Mouse (Mus musculus): ENCODE measurements at regions not wholly inside any gene's neighbourhood (a gene's known extent, or its start where the extent isn't known, plus 50 kb on each side); places are given as distances from the start of the nearest gene placed in this dataset.

- no peak for DNase-seq
Observed at GRCm38 (mm10) chr14:99617374-99617773, 318.9 kb downstream of the Klf5 start.

DNA sequence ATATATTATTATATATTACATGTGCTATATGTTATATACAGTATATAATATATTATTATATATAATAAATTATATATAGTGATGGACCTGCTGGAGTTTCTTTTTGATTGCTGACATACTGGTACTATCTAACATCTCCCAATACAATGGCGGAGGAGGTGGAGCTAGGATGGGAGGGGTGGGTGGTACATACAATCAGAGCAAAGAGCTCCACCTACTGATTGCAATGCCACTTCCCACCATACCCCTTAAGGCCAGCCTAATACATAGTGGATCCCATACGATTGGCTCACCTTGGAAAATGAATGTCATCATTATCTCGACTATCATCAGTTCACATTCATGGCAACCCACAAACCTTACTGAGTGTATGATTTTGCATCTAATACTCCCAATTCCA, 323.0 kb downstream of the Klf5 start:
- no peak for DNase-seq

DNA sequence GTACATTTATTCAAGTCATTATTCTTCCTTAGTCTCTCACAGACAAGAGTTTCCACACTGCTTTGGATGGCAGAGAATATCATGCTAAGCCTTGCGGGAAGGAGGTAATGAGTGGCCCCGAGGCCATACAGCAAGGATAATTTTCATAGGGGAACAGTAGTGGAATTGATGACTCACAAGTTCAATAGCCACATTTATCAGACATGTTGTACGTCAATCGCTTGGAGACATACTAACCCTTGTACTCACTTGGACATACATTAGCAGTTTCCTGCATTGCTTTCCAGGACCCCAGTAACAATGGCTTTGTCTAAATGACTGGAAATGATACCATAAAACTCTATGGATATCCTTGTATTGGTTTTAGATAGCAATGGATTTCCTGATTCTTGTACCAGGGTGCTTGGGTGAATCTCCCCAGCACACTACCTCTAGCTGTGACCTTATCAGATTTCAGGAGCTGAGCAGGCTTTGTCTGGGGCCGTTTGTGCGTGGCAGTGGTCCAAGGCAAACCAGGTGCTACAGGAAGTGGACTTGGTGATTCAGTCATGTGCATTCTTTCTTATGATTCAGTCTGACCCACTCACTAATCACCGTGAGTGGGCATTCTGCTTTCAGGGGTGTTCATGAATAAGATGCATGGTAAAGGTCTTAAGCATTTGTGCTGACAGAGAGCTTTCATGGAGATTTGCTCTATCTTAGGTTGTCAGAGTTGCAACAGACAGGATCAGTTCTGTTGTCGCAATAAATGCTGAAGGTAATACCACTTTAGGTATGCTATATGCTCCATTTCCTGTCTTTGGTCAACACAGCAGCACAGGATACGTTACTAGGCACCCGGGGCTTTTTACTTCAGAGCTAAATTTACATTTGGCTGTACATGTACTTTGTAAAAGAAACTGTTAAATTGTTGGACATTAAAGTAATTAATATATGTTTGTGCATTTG, 326.2 kb downstream of the Klf5 start:
- no peak for DNase-seq

GRCm38 (mm10) chr14:99627615-99628014, 329.1 kb downstream of the Klf5 start:
- DNase-seq, result no peak

GRCm38 (mm10) chr14:99631092-99631491, 332.6 kb downstream of the Klf5 start:
- DNase-seq, result no peak

GRCm38 (mm10) chr14:99632444-99632843, 334.0 kb downstream of the Klf5 start:
- DNase-seq, result no peak

- no peak for DNase-seq
Observed at GRCm38 (mm10) chr14:99635556-99636150, 337.2 kb downstream of the Klf5 start.

DNA sequence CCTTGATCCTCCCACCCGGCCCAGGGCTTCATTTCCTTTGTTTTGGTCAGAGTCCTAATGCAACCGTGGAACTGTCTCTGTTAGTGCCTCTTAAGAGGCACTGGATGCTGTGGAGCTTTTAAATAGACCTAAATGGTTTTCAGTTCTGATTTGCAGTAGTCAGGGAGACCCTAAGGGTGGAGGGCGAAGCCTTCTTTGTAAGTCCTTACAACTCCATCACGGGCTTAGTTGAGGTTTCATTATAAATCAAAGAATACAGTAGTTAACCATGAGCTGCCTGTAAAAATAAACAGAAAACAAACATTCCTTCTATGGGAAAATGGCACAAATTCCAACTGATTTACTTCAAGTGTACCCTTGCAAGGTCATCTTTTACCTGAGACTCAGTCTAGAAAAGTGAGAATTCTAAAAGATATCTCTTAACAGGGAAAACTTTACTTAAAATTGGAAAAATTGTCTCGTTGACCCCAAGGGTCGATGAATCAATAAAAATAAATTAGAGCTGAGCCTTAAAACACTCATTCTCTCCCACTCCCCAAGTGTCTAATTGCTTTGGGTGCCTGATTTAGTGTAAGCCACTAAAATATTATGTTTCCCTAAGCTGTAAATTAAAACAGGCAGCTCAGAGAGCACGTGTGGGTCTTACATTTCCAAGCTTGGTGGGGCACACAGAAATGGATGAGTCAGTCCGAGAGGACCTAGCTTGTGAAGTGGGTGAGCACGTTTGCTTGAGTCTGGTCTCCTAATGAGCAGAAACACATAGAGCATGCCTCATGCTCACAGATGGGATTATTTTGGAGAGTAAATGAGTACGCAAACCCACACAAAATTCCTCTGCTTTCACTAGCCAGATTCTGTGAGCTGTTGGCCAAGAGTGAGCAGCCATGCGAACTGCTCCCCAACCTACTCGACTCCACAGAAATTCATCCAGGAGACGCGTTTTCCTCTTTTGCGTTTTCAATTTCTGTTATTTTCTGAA, 343.3 kb downstream of the Klf5 start:
- DNase-seq, result no peak

DNA sequence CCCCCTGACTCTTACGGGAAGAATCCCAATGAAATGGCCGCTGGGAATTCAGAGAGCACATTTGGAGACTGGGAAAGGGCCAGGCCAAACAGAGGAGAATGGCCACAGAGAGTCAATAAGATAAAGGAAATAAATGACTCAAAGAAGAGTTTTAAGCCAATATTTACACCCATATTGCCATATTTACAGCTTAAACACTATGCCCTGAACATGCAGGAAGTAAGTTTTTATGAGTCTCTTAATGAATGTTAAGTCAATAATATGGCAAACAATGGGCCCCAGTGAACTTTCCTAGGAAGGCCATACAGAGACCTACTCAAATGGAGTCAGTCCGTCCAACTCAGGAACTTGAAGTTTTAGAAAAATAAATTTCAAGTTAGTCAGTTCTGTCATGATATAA, 347.8 kb downstream of the Klf5 start:
- no peak for DNase-seq

DNA sequence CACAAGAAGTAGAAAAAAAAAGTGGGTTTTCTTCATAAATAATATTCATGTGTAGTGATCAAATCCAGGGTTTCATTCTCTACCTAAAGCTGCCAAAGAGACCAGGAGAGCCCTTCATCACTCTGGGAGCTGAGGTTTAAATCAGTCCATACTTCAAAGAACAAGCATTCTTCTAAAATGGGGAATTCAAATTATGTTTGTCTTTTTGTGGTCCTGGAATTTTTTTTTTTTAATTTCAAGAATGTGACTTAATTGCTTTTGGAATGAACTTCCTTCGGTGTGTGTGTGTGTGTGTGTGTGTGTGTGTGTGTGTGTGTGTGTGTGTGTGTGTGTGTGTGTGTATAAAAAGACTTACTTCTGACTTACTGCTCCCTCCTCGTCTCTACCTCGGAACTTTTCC, 375.9 kb downstream of the Klf5 start:
- no peak for DNase-seq

GRCm38 (mm10) chr14:99687062-99687806, 388.7 kb downstream of the Klf5 start:
- DNase-seq, result no peak

GRCm38 (mm10) chr14:99688415-99688814, 389.9 kb downstream of the Klf5 start:
- no peak for DNase-seq

DNA sequence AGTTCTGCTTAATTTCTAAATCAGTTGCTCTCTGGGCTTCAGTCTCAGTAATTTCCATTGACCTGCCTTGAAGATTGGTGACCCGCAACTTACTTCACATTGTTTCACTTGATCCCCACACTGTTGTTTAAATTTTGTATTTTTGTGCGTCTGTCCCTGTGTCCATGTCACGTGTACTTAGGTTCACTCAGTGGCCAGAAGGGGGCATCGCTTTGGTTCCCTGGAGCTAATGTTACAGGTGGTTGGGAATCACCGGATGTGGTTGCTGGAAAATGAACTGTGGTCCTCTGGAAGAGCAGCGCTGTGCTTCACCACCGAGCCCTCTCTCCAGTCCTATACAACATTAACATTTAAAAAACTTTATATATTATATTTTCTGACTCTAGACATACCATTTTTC, 397.8 kb downstream of the Klf5 start:
- DNase-seq, result no peak

DNA sequence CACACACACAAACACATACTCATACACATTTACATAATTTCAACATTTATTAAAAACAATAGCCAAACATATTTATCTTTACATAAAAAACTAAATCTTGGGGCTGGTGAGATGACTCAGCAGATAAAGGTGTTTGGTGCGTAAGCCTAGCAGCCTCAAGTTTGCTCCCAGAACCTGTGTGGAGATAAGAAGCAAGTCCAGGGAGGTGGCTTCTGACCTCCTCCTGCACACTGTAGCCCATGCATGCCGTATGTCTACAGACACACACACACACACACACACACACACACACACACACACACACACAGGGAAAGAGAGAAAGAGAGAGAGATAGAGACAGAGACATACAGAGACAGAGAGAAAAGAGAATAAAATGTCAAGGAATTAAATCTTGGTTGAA, 401.1 kb downstream of the Klf5 start:
- no peak for DNase-seq

- no peak for DNase-seq
Observed at GRCm38 (mm10) chr14:99706004-99706403, 407.5 kb downstream of the Klf5 start.

DNA sequence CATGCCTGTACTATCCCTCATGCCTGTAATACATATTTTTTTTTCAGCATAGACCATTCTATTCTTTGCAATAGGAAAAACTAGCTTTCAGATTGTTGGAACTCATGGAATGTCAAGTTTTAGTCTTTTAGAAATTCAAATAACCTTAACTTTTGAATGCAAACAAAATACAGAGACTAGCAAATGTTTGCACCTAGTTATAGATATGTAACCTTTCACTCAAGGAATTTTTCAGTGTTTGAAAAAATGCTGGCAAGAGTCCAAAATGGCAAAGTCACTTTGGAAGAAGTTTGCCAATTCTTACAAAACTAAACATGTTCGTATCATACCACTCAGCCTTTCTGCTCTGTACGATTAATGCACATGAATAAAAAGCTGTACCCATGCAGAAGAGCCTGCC, 409.6 kb downstream of the Klf5 start:
- no peak for DNase-seq

DNA sequence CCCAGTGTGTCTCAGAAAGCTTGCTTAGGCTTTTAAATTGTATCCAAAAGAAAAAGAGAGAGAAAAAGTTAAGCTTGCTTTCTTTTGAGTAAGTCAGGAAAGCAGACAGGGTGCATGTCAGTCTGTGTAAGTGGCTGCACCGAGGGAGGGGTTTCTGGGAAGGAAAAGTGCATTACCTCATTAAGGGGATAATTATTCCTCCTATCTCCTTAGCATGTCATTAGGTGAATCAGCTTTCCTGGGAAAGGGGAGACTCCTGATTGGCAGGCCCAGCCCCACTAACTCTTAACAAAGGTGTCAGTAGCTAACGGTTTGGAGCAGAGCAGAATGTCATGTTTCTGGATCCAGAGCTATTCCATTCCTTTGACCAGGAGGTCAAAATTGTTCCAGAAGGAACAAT, 411.3 kb downstream of the Klf5 start:
- no peak for DNase-seq

DNA sequence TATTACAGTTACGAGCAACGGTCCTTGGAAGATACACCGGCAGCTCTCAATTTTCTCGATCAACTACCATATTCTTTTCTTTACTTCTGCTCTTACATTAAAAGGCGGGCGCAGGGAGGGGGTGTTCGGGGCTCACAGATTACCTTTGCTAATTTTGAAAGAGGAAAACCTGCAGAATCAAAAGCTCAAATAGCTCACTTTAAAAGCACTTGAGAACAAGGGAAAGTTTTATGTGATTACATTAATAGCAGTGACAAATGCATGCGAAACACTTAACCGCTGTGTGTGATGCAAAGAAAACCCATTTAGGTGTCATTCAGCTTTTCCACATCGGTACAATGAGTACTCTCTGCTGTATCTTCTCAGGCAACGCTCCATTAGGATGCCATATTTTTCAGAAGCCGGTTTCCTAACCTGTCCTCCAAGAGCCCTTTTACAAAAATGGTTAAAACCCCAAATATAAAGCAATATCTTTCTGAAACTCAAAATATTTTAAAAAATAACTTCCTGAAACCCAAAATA, 412.2 kb downstream of the Klf5 start:
- no peak for DNase-seq

GRCm38 (mm10) chr14:99712624-99713023, 414.1 kb downstream of the Klf5 start:
- no peak for DNase-seq

GRCm38 (mm10) chr14:99713069-99713830, 414.8 kb downstream of the Klf5 start:
- DNase-seq, result no peak

- no peak for DNase-seq
Observed at GRCm38 (mm10) chr14:99733474-99734199, 435.1 kb downstream of the Klf5 start.
